Mouse (Mus musculus) embryonic facial prominence, embryonic 13.5 days (tissue): ENCODE measurements at regions not wholly inside any gene's neighbourhood (a gene's known extent, or its start where the extent isn't known, plus 50 kb on each side); places are given as distances from the start of the nearest gene placed in this dataset.

Experiments
- ATAC-seq: fragments of 200-750 bp; cut with Nextera tagmentation; 2 replicates; pipeline ENCODE4 v1.8.0; 2017; ENCODE audit warnings: low read depth; ENCODE audit not compliant: insufficient number of reproducible peaks, insufficient read depth, low FRiP score, low TSS enrichment
- H3K27ac ChIP-seq: fragments of 300-500 bp; sonication (generic); 2 replicates; pipeline ENCODE4 v1.5.1; 2015; ENCODE audit warnings: moderate library complexity, mild to moderate bottlenecking, inconsistent platforms
- H3K27me3 ChIP-seq: fragments of 300-500 bp; sonication (generic); 2 replicates; pipeline ENCODE4 v1.6.1; 2015; ENCODE audit warnings: mild to moderate bottlenecking, inconsistent platforms
- H3K36me3 ChIP-seq: fragments of 300-500 bp; sonication (generic); 2 replicates; pipeline ENCODE4 v1.6.1; 2015; ENCODE audit warnings: mild to moderate bottlenecking, inconsistent platforms
- H3K4me1 ChIP-seq: fragments of 300-500 bp; sonication (generic); 2 replicates; pipeline ENCODE4 v1.6.1; 2015; ENCODE audit warnings: inconsistent platforms
- H3K4me2 ChIP-seq: fragments of 300-500 bp; sonication (generic); 2 replicates; pipeline ENCODE4 v1.6.1; 2015; ENCODE audit warnings: moderate library complexity, mild to moderate bottlenecking, inconsistent platforms
- H3K4me3 ChIP-seq: fragments of 300-500 bp; sonication (generic); 2 replicates; pipeline ENCODE4 v1.5.1; 2015; ENCODE audit warnings: mild to moderate bottlenecking, inconsistent platforms
- H3K9ac ChIP-seq: fragments of 300-500 bp; sonication (generic); 2 replicates; pipeline ENCODE4 v1.6.1; 2015; ENCODE audit warnings: mild to moderate bottlenecking, inconsistent platforms
- H3K9me3 ChIP-seq: fragments of 300-500 bp; sonication (generic); 2 replicates; pipeline ENCODE4 v1.6.1; 2016; ENCODE audit warnings: inconsistent platforms
- WGBS: fragments of 180-500 bp; shearing (Covaris S2); methylation state at CpG from one replicate; pipeline ENCODE4 v1.1.7; 2015; ENCODE audit warnings: mixed read lengths; 5-methylcytosine and 5-hydroxymethylcytosine counted together

DNA sequence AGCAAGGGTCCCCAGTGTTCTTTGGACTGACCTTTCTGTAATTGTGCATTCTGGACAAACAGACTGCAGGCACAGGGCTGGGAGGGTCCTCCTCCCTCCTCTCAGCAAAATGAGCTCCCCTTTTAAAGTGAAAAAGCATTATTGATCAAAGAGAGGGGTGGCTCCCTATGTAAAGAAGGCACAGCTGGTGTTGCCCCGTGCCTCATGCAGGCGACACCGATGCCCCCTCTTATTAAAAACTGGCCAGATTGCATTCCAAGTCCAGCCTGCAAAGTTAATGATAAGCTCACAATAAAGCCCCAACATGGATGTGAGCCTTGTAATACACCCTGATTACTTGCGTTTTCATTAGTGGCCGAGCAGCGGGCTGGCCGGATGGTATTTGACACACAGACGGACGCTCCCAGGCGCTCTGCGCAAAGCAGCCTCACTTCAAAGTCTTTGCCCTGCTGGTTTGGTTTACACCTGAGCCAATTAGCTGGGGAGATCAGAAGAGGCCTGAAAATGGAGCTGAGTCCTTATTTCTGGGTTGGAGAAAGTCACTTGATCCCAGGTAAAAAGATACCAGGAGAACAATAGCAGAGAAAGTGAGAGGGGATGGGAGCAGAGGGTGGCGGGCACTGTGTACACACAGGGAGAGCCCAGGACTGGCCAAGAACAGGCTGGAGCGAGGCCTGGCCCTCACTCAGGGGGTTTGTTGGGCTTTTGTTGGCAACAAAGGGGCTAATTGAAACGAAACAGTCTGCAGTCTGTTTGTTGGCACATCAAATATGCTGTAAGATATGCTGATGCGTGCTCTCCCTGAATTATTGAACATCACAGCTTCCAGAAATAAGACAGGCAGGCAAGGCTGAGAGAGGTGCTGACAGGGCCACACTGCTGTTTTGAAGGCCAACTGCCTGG lies 301.4 kb upstream of the Irx4 start:
- Histone ChIP-seq H3K9me3 (no peaks in the 10 kb centered on the region), H3K36me3 (no peaks in the 10 kb centered on the region), H3K4me3 (no peak overlapping the region), H3K4me2 (no peak overlapping the region), H3K27ac (no peak overlapping the region), H3K9ac (no peak overlapping the region; the same call in 1 of the 2 replicates), H3K4me1 (no peaks in the 10 kb centered on the region), H3K27me3 (peaks cover 6% of the 10 kb centered on the region)
- no peak for ATAC-seq
- WGBS: 36% methylated on average over 15 of the region's 15 CpGs

DNA sequence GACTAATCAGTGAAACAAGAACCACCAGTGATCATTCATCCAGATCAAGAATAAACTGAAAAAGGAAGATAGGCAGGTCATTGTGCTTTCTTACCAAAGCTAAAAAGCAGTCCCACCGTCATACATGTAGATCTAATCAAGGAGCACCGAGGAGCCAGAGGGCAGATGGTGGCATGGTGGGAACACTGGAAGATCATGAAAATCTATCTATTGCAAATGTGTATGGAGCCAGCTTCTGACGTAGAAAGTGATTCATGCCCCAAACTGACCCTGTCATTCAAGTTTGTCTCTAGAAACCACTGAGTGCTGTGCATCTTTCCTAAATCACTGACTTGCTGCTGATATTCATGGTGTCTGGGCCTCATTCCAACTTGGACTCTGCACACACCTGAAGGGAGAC lies 299.0 kb upstream of the Irx4 start:
- no peaks in the 10 kb centered on the region for H3K36me3 ChIP-seq
- H3K27me3 ChIP-seq: peaks cover 6% of the 10 kb centered on the region
- no peaks in the 10 kb centered on the region for H3K9me3 ChIP-seq
- H3K4me2 ChIP-seq: no peak overlapping the region
- WGBS: 92% methylated on average over 3 of the region's 3 CpGs
- H3K27ac ChIP-seq: no peak overlapping the region
- no peak overlapping the region for H3K4me3 ChIP-seq
- H3K9ac ChIP-seq: no peak overlapping the region
- H3K4me1 ChIP-seq: no peaks in the 10 kb centered on the region
- ATAC-seq: no peak

DNA sequence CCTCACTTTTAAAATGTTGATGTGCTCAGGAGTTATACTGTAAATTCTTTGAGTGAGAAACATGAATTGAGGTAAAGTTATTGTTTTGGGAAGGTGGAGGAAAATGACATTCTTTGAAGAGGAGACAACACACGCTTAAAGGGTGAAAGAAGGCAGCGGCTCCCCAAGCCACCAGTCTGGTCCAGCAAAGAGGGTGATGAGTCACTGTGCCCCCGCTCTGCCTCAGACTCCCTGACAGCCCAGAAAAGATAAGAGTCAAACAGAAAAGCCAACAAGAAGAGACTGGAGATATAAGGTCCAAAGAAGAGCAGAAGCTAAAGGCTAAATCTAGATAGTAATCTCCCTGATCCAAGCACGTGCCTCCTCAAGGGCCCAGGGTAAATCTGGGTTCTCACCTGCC lies 288.1 kb upstream of the Irx4 start:
- H3K4me1 ChIP-seq: no peaks in the 10 kb centered on the region
- no peak for ATAC-seq
- WGBS: 72% methylated on average over 4 of the region's 4 CpGs

DNA sequence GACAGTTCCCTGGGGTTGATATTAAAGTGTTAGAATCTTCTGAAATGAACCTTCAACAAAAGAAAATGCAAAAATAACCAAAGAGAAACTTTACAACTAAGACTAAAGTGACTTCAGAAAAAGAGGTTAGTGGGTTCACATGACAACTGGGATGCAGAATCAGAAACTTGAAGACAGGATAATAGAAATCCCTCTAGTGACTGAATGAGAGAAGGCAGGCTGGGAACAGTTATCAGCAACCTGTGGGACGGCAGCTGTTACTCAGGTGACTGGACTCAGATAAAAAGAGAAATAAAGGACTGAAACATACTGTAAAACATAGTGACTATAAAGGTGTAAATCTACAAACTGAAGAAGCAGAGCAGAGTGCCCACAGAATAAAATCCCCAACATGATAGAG lies 287.4 kb upstream of the Irx4 start:
- no peak for ATAC-seq
- no peak overlapping the region for H3K27ac ChIP-seq
- H3K4me2 ChIP-seq: no peak overlapping the region
- WGBS: 19% methylated on average over 1 of the region's 1 CpGs
- H3K27me3 ChIP-seq: no peaks in the 10 kb centered on the region; the same call in 1 of the 2 replicates
- H3K9me3 ChIP-seq: no peaks in the 10 kb centered on the region
- H3K4me1 ChIP-seq: no peaks in the 10 kb centered on the region
- no peak overlapping the region for H3K4me3 ChIP-seq
- no peaks in the 10 kb centered on the region for H3K36me3 ChIP-seq
- no peak overlapping the region for H3K9ac ChIP-seq

More for the DNA sequence above, 288.1 kb upstream of the Irx4 start:
- H3K9me3 ChIP-seq: no peaks in the 10 kb centered on the region
- H3K9ac ChIP-seq: no peak overlapping the region
- no peak overlapping the region for H3K27ac ChIP-seq
- H3K4me2 ChIP-seq: no peak overlapping the region
- no peaks in the 10 kb centered on the region for H3K36me3 ChIP-seq
- no peak overlapping the region for H3K4me3 ChIP-seq
- H3K27me3 ChIP-seq: no peaks in the 10 kb centered on the region; the same call in 1 of the 2 replicates

DNA sequence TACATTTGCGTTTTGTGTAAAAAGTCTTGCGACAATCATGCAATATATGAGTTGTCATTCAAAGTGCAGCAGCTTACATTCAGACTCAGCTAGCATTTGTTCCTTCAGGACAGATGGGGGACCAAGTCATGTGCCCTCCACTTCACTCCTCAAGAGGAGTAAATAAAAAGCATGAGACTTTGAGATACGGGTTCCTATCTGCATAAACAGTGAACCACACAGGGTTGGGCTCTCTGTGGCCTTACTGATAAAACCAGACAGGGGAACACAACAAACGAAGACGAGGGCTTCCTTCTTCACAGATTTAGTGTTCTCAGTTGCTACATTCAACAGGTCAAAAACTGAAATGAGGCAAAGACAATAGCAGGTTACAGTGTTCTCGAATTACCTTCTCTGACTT lies 283.1 kb upstream of the Irx4 start:
- no peaks in the 10 kb centered on the region for H3K9me3 ChIP-seq
- no peaks in the 10 kb centered on the region for H3K4me1 ChIP-seq
- 88% methylated on average over 6 of the region's 6 CpGs for WGBS
- no peaks in the 10 kb centered on the region for H3K36me3 ChIP-seq
- no peaks in the 10 kb centered on the region; the same call in 1 of the 2 replicates for H3K27me3 ChIP-seq
- H3K27ac ChIP-seq: no peak overlapping the region
- H3K9ac ChIP-seq: no peak overlapping the region
- H3K4me2 ChIP-seq: no peak overlapping the region
- ATAC-seq: no peak
- no peak overlapping the region for H3K4me3 ChIP-seq

DNA sequence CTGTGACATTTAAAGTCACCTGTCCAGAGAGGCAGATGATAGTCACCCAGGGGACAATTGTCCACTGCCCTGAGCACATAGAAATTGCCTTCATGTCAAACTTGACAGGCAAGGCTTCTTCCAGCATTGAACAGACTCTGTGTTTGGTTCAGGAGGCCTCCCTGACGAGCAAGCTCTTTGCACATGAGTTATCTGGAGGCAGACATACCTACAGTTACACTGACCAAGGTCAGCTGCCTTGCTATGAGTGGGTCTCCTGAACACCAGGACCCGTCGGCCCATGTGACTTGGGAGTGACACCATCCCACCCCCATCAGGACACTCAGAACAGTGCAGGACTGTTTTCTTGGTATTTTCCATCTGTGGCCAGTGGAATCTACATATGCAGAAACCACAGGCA lies 282.3 kb upstream of the Irx4 start:
- Histone ChIP-seq H3K9ac (no peak overlapping the region), H3K27me3 (no peaks in the 10 kb centered on the region; the same call in 1 of the 2 replicates), H3K36me3 (no peaks in the 10 kb centered on the region), H3K9me3 (no peaks in the 10 kb centered on the region), H3K4me1 (no peaks in the 10 kb centered on the region), H3K4me3 (no peak overlapping the region), H3K27ac (no peak overlapping the region), H3K4me2 (no peak overlapping the region)
- WGBS: 67% methylated on average over 3 of the region's 3 CpGs
- no peak for ATAC-seq

DNA sequence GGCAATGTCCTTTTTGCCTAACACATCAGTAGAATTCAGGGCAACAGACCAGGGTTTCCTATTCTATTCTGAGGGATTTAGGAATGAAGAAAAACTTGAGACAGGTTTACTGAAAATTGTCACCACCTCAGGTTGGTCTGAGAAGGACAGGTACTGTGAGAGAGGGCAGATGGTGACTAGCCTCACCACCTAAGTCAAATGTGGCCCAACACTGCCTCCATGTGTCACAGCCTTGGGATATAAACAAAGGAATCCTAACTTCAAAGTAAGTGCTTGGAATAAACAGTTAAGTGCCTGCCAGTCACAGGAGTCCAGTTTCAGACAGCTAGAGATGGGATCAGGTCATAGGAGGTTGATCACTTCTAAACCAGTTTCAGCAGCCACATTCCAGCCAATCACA lies 281.3 kb upstream of the Irx4 start:
- Histone ChIP-seq H3K4me3 (no peak overlapping the region), H3K4me1 (no peaks in the 10 kb centered on the region), H3K27me3 (no peaks in the 10 kb centered on the region; the same call in 1 of the 2 replicates), H3K27ac (no peak overlapping the region), H3K9me3 (no peaks in the 10 kb centered on the region), H3K9ac (no peak overlapping the region), H3K4me2 (no peak overlapping the region), H3K36me3 (no peaks in the 10 kb centered on the region)
- no peak for ATAC-seq

DNA sequence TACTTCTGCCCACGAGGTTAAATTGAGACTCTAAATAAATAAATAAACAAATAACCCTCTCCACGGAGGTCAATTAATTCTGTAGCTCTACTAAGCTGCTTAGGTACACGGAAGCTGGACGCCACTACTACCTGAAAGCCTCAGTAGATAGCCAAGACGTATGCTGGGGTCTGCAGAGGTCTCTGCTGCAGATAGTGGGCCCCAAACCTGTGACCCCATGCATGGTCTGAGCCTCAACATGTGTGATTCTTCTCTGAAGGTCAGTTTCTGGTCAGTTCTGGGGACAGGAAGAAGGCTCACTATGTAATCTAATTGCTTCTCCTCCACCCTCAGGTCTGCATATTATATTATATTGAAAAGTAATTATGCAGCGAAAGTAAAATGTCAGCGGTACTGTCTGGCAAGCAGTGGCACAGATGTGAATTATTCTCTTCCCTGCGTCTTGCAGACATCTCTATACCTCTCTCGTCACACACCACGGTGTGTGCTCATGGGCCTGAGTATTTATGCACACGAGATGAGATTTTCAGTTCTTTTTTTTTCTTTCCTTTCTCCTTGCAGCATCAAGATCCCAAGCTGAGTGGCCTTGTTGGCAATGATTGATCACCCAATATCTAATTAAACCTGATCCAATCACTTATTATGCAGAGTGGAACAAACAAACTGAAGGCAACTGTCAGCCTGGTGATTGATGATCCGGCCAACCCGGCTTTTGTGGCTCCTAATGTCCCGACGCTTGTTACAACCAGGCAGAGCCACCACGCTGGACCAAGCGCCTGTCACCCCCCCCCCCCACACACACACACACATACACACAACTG lies 267.5 kb upstream of the Irx4 start:
- Histone ChIP-seq H3K9ac (no peak overlapping the region), H3K36me3 (no peaks in the 10 kb centered on the region), H3K4me3 (no peak overlapping the region), H3K4me1 (no peaks in the 10 kb centered on the region), H3K9me3 (no peaks in the 10 kb centered on the region), H3K27me3 (no peaks in the 10 kb centered on the region), H3K4me2 (no peak overlapping the region), H3K27ac (no peak overlapping the region)
- ATAC-seq: no peak
- 80% methylated on average over 17 of the region's 17 CpGs for WGBS

DNA sequence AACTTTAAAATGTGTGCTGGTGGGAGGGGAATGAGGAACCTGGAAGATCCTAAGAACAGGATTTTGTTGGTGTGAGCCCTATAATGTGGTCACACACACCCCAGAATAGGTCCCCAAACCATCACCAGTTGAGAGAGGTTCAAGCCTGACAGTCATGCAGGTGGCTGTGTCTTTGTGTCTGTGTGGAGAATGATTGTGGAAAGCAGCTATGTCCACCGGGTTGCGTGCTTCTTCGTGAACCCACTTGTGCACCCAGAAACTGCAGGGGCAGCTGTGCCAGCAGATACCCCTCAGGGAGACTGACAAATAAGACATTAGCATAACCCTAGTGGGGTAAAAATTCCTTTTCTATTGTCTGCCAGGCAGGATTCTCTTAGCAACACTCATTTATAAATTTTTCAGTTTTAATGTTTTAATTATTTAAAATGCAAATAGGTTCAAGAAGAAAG lies 266.8 kb upstream of the Irx4 start:
- no peaks in the 10 kb centered on the region for H3K9me3 ChIP-seq
- H3K9ac ChIP-seq: no peak overlapping the region
- no peaks in the 10 kb centered on the region for H3K27me3 ChIP-seq
- WGBS: 85% methylated on average over 3 of the region's 3 CpGs
- no peak for ATAC-seq
- H3K36me3 ChIP-seq: no peaks in the 10 kb centered on the region
- no peak overlapping the region for H3K4me2 ChIP-seq
- H3K27ac ChIP-seq: no peak overlapping the region
- H3K4me1 ChIP-seq: no peaks in the 10 kb centered on the region
- H3K4me3 ChIP-seq: no peak overlapping the region

DNA sequence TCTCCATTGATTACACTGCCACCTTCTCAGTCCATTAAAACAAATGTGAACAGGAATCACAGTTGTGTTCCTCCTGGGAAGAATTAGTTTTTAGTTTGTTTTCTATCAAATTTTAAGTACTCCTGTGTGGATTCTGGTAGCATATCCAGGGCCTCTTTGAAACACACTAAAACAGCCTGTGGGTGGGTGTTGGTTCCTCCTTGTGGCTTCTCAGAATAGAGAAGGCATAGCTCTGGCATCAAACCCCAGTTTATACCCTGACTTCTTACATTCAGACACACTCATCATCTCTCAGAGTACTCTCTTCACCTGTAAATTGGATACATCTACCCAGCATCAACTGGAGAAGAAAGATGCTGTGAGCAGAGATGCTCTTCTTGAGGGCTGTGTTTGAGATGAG lies 265.7 kb upstream of the Irx4 start:
- Histone ChIP-seq H3K9me3 (no peaks in the 10 kb centered on the region), H3K27ac (no peak overlapping the region), H3K36me3 (no peaks in the 10 kb centered on the region), H3K27me3 (no peaks in the 10 kb centered on the region), H3K9ac (no peak overlapping the region), H3K4me3 (no peak overlapping the region), H3K4me1 (no peaks in the 10 kb centered on the region), H3K4me2 (no peak overlapping the region)
- no peak for ATAC-seq

DNA sequence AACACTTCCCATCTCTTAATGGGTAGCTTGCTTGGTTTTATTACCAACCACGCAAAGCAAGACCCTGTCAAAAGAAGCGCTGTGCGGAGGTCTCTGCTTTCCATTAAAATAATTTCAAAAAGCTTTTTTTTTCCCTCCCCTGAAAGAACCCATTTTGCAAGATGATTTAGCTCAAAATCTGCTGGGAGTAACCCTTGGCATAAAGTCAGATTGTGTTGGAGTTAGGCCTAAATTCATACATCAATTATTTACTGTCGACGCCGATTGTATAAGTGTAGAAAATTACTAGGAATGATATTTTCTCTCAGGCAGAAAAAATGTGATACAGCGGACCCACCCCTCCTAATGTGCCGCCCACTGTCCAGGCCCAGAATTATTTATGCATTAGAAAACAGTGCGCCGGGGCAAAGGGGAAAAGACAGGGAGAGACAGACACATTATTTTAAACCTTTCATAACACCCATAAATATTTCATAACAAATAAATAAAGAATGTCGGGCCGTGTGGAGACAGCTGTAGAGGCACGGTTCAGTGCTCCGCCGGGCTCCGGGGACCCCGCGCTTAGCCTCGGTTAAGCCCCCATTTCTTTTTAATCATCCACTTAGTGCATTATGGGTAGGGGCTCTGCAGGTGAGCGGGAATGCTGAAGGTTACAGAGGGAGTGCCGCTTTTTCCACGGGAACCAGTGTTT lies 251.3 kb upstream of the Irx4 start:
- Histone ChIP-seq H3K4me1 (peaks cover 5% of the 10 kb centered on the region; the same call in 1 of the 2 replicates), H3K9me3 (no peaks in the 10 kb centered on the region), H3K27ac (no peak overlapping the region), H3K4me3 (no peak overlapping the region), H3K36me3 (no peaks in the 10 kb centered on the region), H3K9ac (no peak overlapping the region), H3K4me2 (no peak overlapping the region), H3K27me3 (peaks cover 8% of the 10 kb centered on the region; the same call in 1 of the 2 replicates)
- ATAC-seq: no peak
- 51% methylated on average over 22 of the region's 22 CpGs for WGBS
